Mouse (Mus musculus): ENCODE data around the gene Matn3.
"Not testable (repeated sequence)": the region's sequence is repeated elsewhere in the genome, so short reads cannot be mapped to it uniquely, and the experiment has no call there.

The Matn3 gene

GRCm38 (mm10) chr12:8936210-8936609 is 11.5 kb upstream of the Matn3 start:
- DNase-seq (ENCODE audit: low spot score in 2 of 2) = not testable (repeated sequence)

GRCm38 (mm10) chr12:8939490-8939889 is 8.2 kb upstream of the Matn3 start:
- DNase-seq (ENCODE audit: low spot score in 2 of 2) = no peak

GRCm38 (mm10) chr12:8940011-8941005 is 7.4 kb upstream of the Matn3 start:
- DNase-seq (ENCODE audit: low spot score in 2 of 2) = no peak

- DNase-seq (ENCODE audit: low spot score in 2 of 2) = no peak
Measured at GRCm38 (mm10) chr12:8941131-8941615, 6.6 kb upstream of the Matn3 start.

- DNase-seq (ENCODE audit: low spot score in 2 of 2) = no peak
Measured at GRCm38 (mm10) chr12:8941699-8942392, 5.9 kb upstream of the Matn3 start.

- DNase-seq (ENCODE audit: low spot score in 2 of 2) = no peak
Measured at GRCm38 (mm10) chr12:8947163-8947562, 566 bp upstream of the Matn3 start.

GRCm38 (mm10) chr12:8953136-8953535 is 5.4 kb downstream of the Matn3 start:
- DNase-seq (ENCODE audit: low spot score in 2 of 2) = no peak

GRCm38 (mm10) chr12:8954161-8954561 is 6.4 kb downstream of the Matn3 start:
- no peak for DNase-seq (ENCODE audit: low spot score in 2 of 2)

- DNase-seq (ENCODE audit: low spot score in 2 of 2) = no peak
Measured at GRCm38 (mm10) chr12:8961607-8962316, 14.0 kb downstream of the Matn3 start.

- DNase-seq (ENCODE audit: low spot score in 2 of 2) = no peak
Measured at GRCm38 (mm10) chr12:8969828-8970227, 22.1 kb downstream of the Matn3 start.

- DNase-seq (ENCODE audit: low spot score in 2 of 2) = peak; percentile 95 to 96
Measured at GRCm38 (mm10) chr12:8973820-8974465, 26.2 kb downstream of the Matn3 start, which contains the start of gene Wdr35. Gene Wdr35, plus strand, starts transcription at chr12:8973892.

- DNase-seq (ENCODE audit: low spot score in 2 of 2) = no peak
Measured at GRCm38 (mm10) chr12:8975076-8975475, 27.3 kb downstream of the Matn3 start.

- no peak for DNase-seq (ENCODE audit: low spot score in 2 of 2)
Measured at GRCm38 (mm10) chr12:8993231-8993630, 45.5 kb downstream of the Matn3 start.

- no peak for DNase-seq (ENCODE audit: low spot score in 2 of 2)
Measured at GRCm38 (mm10) chr12:8998318-8998717, 50.6 kb downstream of the Matn3 start.

GRCm38 (mm10) chr12:9002038-9002648 is 54.4 kb downstream of the Matn3 start:
- DNase-seq (ENCODE audit: low spot score in 2 of 2) = peak; percentile 69 to 72

- DNase-seq (ENCODE audit: low spot score in 2 of 2) = no peak
Measured at GRCm38 (mm10) chr12:9007146-9007545, 59.4 kb downstream of the Matn3 start.

- DNase-seq (ENCODE audit: low spot score in 2 of 2) = no peak
Measured at GRCm38 (mm10) chr12:9007811-9008210, 60.1 kb downstream of the Matn3 start.

GRCm38 (mm10) chr12:9010311-9010710 is 62.6 kb downstream of the Matn3 start:
- DNase-seq (ENCODE audit: low spot score in 2 of 2) = no peak

GRCm38 (mm10) chr12:9016376-9016775 is 68.6 kb downstream of the Matn3 start:
- DNase-seq (ENCODE audit: low spot score in 2 of 2) = no peak

- DNase-seq (ENCODE audit: low spot score in 2 of 2) = no peak
Measured at GRCm38 (mm10) chr12:9020431-9020830, 72.7 kb downstream of the Matn3 start.

GRCm38 (mm10) chr12:9020986-9021385 is 73.3 kb downstream of the Matn3 start:
- DNase-seq (ENCODE audit: low spot score in 2 of 2) = no peak

Measured in right cerebral cortex, postnatal 10 days (tissue).